Comparison of ENCODE assay signal across 13 mouse cellular contexts in genomic region chr17:80084424-80084823, GRCm38 (mm10). TPM values are rescaled to one million over a fixed set of nuclear protein-coding genes. Genes with fewer than 3 reads are reported as not detected.
DNase-seq lines count a peak whose midpoint lies in the region; ATAC-seq lines count a peak whose summit lies in the region.
"Had no signal": no experiment of that assay in that cellular context is flagged by ENCODE, and none has a peak within 500 bp of the region (broad histone marks: within the 10 kb centered on the region; RNA-seq: fewer than 3 reads in every experiment).

No protein-coding gene starts in this region.

- no peaks in the 10 kb centered on the region for H3K4me1 ChIP-seq in heart, embryonic 15.5 days (replicated peaks)
- H3K4me1 ChIP-seq in heart, embryonic 10.5 days = 0 out of 2 replicates have a peak, but pooled peaks cover 4% of the 10 kb centered on the region
- H3K4me1 ChIP-seq in midbrain, embryonic 13.5 days (replicated peaks) = no peaks in the 10 kb centered on the region
- H3K4me1 ChIP-seq: embryonic facial prominence, embryonic 10.5 days; forebrain, embryonic 15.5 days; hindbrain, embryonic 13.5 days; stomach, embryonic 15.5 days had no signal

- 34% methylated on average over 9 of the region's 9 CpGs for WGBS in heart, embryonic 15.5 days
- 49% methylated on average over 9 of the region's 9 CpGs for WGBS in heart, embryonic 10.5 days
- 79% methylated on average over 9 of the region's 9 CpGs for WGBS in midbrain, embryonic 13.5 days

- H3K27ac ChIP-seq in heart, embryonic 15.5 days = peak overlapping the region; percentile 8; the same call in 1 of the 2 replicates
- no peak overlapping the region for H3K27ac ChIP-seq in heart, embryonic 10.5 days
- H3K27ac ChIP-seq in midbrain, embryonic 13.5 days = no peak overlapping the region
- H3K27ac ChIP-seq: embryonic facial prominence, embryonic 10.5 days; forebrain, embryonic 15.5 days; hindbrain, embryonic 13.5 days; stomach, embryonic 15.5 days had no signal

- H3K36me3 ChIP-seq in heart, embryonic 15.5 days = no peaks in the 10 kb centered on the region
- H3K36me3 ChIP-seq in heart, embryonic 10.5 days = no peaks in the 10 kb centered on the region
- no peaks in the 10 kb centered on the region for H3K36me3 ChIP-seq in midbrain, embryonic 13.5 days
- H3K36me3 ChIP-seq: embryonic facial prominence, embryonic 10.5 days; forebrain, embryonic 15.5 days; hindbrain, embryonic 13.5 days; stomach, embryonic 15.5 days had no signal

- no peaks in the 10 kb centered on the region for H3K27me3 ChIP-seq in heart, embryonic 15.5 days
- no peaks in the 10 kb centered on the region for H3K27me3 ChIP-seq in heart, embryonic 10.5 days (ENCODE audit: insufficient read depth, poor library complexity, severe bottlenecking)
- H3K27me3 ChIP-seq in midbrain, embryonic 13.5 days = no peaks in the 10 kb centered on the region
- H3K27me3 ChIP-seq: forebrain, embryonic 15.5 days; hindbrain, embryonic 13.5 days; stomach, embryonic 15.5 days had no signal

- no peak overlapping the region for H3K4me2 ChIP-seq in heart, embryonic 15.5 days
- H3K4me2 ChIP-seq in midbrain, embryonic 13.5 days (replicated peaks) = no peak overlapping the region
- H3K4me2 ChIP-seq: forebrain, embryonic 15.5 days; hindbrain, embryonic 13.5 days; stomach, embryonic 15.5 days had no signal

- H3K4me3 ChIP-seq in heart, embryonic 15.5 days = no peak overlapping the region
- H3K4me3 ChIP-seq in heart, embryonic 10.5 days = no peak overlapping the region
- no peak overlapping the region for H3K4me3 ChIP-seq in midbrain, embryonic 13.5 days (replicated peaks)
- H3K4me3 ChIP-seq: embryonic facial prominence, embryonic 10.5 days; forebrain, embryonic 15.5 days; hindbrain, embryonic 13.5 days; stomach, embryonic 15.5 days had no signal

- no peak overlapping the region for H3K9ac ChIP-seq in heart, embryonic 15.5 days
- H3K9ac ChIP-seq in midbrain, embryonic 13.5 days (replicated peaks) = no peak overlapping the region
- H3K9ac ChIP-seq: forebrain, embryonic 15.5 days; hindbrain, embryonic 13.5 days; stomach, embryonic 15.5 days had no signal

- no peaks in the 10 kb centered on the region for H3K9me3 ChIP-seq in heart, embryonic 15.5 days (replicated peaks)
- H3K9me3 ChIP-seq in heart, embryonic 10.5 days = no peaks in the 10 kb centered on the region
- no peaks in the 10 kb centered on the region for H3K9me3 ChIP-seq in midbrain, embryonic 13.5 days
- H3K9me3 ChIP-seq: embryonic facial prominence, embryonic 10.5 days; forebrain, embryonic 15.5 days; hindbrain, embryonic 13.5 days; stomach, embryonic 15.5 days had no signal

- DNase-seq in heart, embryonic 10.5 days (ENCODE audit: low spot score) = no peak
- DNase-seq in cerebellum, postnatal 14 days = peak; percentile 16 to 27
- DNase-seq in layer of hippocampus, adult 9-11 months = peak; percentile 78
- peak; percentile 73 for DNase-seq in right cerebral cortex, postnatal 25 days
- DNase-seq in yolk sac, embryonic 10.5 days (ENCODE audit: low spot score) = no peak
- DNase-seq: kidney, adult 9 months; midbrain, embryonic 14.5 days had no signal

- peak; percentile 58; the same call in 1 of the 2 replicates for ATAC-seq in heart, embryonic 15.5 days (replicated peaks; ENCODE audit: insufficient number of reproducible peaks, insufficient read depth, low FRiP score, low read depth)
- ATAC-seq in midbrain, embryonic 13.5 days = no peak
- ATAC-seq: forebrain, embryonic 15.5 days had no signal

RNA-seq across cellular contexts. Expression of gene Hnrnpll, which starts 22.3 kb away (rescaled TPM):
- polyA plus RNA-seq in heart, embryonic 15.5 days (2015; fragmentation: Nextera tagmentation; extraction: Ambion mirVana) = 37.2 and 48.7 TPM in 2 replicates
- 52.2 and 76.3 TPM in 2 replicates for polyA plus RNA-seq in heart, embryonic 10.5 days (2016; fragmentation: Nextera tagmentation; extraction: Ambion mirVana)
- polyA plus RNA-seq in midbrain, embryonic 13.5 days (2015; fragmentation: Nextera tagmentation; extraction: Ambion mirVana) = 70.2 and 76.7 TPM in 2 replicates

RNA-seq across cellular contexts. Expression of gene Galm, which starts 42.8 kb away (rescaled TPM):
- 13.0 and 13.4 TPM in 2 replicates for polyA plus RNA-seq in heart, embryonic 15.5 days (2015; fragmentation: Nextera tagmentation; extraction: Ambion mirVana)
- polyA plus RNA-seq in heart, embryonic 10.5 days (2016; fragmentation: Nextera tagmentation; extraction: Ambion mirVana) = 7.5 and 8.6 TPM in 2 replicates
- polyA plus RNA-seq in midbrain, embryonic 13.5 days (2015; fragmentation: Nextera tagmentation; extraction: Ambion mirVana) = 2.5 and 2.6 TPM in 2 replicates

Comparison
In these comparisons a context has a peak if more than half of its experiments do, and no peak if none do; other contexts are left out.
1. DNase-seq: peak in cerebellum, postnatal 14 days (2 of 2), layer of hippocampus, adult 9-11 months (single experiment) and right cerebral cortex, postnatal 25 days (single experiment); none in heart, embryonic 10.5 days (single experiment) and yolk sac, embryonic 10.5 days (single experiment).